Mouse (Mus musculus): ENCODE measurements around the gene Rnpepl1. TPM values are rescaled to one million over a fixed set of nuclear protein-coding genes. Genes with fewer than 3 reads are reported as not detected.

Gene Rnpepl1
- polyA plus RNA-seq, 1 experiment from 2014 or later: 62.7 TPM

- ChIA-PET CTCF (no interaction called here), POLR2A (no interaction called here)
- TF ChIP-seq CTCF (IDR thresholded peaks at IDR 0.05): no peak
- DNase-seq (ENCODE audit: low read depth, low spot score) (no peak), ATAC-seq (no peak)
- in situ Hi-C loops (cut with MboI; ENCODE audit: low pct_unique_long_range_greater_than_20kb): loop anchor here (25.0 kb wide), 1 partner anchor 367 kb away; the partner anchor contains the start of gene Olfr1414
- peaks cover 3% of the 10 kb centered on the region for H3K27me3 ChIP-seq
These were observed 31.3 kb upstream of the Rnpepl1 start for GRCm38 (mm10) chr1:92879266-92879665.

GRCm38 (mm10) chr1:92880101-92880500, 30.5 kb upstream of the Rnpepl1 start:
- POLR2A ChIA-PET: no interaction called here
- DNase-seq (ENCODE audit: low read depth, low spot score): no peak
- CTCF ChIA-PET: interaction anchor here (1.2 kb wide), 1 partner anchor 15 kb away, joined by 3 read pairs; no protein-coding TSS in a partner anchor
- no peak for TF ChIP-seq CTCF (IDR thresholded peaks at IDR 0.05)
- in situ Hi-C loops (cut with MboI; ENCODE audit: low pct_unique_long_range_greater_than_20kb): loop anchor here (25.0 kb wide), 1 partner anchor 368 kb away; the partner anchor contains the start of gene Olfr1414
- no peak for ATAC-seq
- H3K27me3 ChIP-seq: peaks cover 3% of the 10 kb centered on the region

- ATAC-seq (no peak), DNase-seq (ENCODE audit: low read depth, low spot score) (no peak)
- no peak for TF ChIP-seq CTCF (IDR thresholded peaks at IDR 0.05)
- ChIA-PET CTCF (interaction anchor here (1.0 kb wide), 1 partner anchor 13 kb away, joined by 4 read pairs; no protein-coding TSS in a partner anchor), POLR2A (no interaction called here)
- in situ Hi-C loops (cut with MboI; ENCODE audit: low pct_unique_long_range_greater_than_20kb): loop anchor here (25.0 kb wide), 1 partner anchor 370 kb away; the partner anchor contains the start of gene Olfr1414
- H3K27me3 ChIP-seq: peaks cover 10% of the 10 kb centered on the region
These were observed 28.6 kb upstream of the Rnpepl1 start for GRCm38 (mm10) chr1:92881982-92882381.

- no peak for TF ChIP-seq CTCF (IDR thresholded peaks at IDR 0.05)
- ChIA-PET POLR2A (no interaction called here), CTCF (interaction anchor here (0.9 to 1.7 kb wide), 2 partner anchors 18 to 241 kb away, joined by 3 to 4 read pairs; partner anchors contain the start of gene Otos)
- H3K27me3 ChIP-seq: peaks cover 23% of the 10 kb centered on the region
- DNase-seq (ENCODE audit: low read depth, low spot score) (no peak), ATAC-seq (no peak)
- in situ Hi-C loops (cut with MboI; ENCODE audit: low pct_unique_long_range_greater_than_20kb): loop anchor here (25.0 kb wide), 1 partner anchor 377 kb away; the partner anchor contains the start of gene Olfr1414
These were observed 21.5 kb upstream of the Rnpepl1 start for GRCm38 (mm10) chr1:92888901-92889655.

- CTCF ChIA-PET: interaction anchor here (0.9 to 1.3 kb wide), 2 partner anchors 10 to 51 kb away, joined by 3 to 4 read pairs; no protein-coding TSS in a partner anchor
- ATAC-seq (no peak), DNase-seq (ENCODE audit: low read depth, low spot score) (no peak)
- POLR2A ChIA-PET: no interaction called here
- in situ Hi-C loops (cut with MboI; ENCODE audit: low pct_unique_long_range_greater_than_20kb): loop anchor here (25.0 kb wide), 1 partner anchor 380 kb away; the partner anchor contains the start of gene Olfr1414
- peaks cover 13% of the 10 kb centered on the region for H3K27me3 ChIP-seq
- no peak for TF ChIP-seq CTCF (IDR thresholded peaks at IDR 0.05)
These were observed 17.8 kb upstream of the Rnpepl1 start for GRCm38 (mm10) chr1:92892791-92893190.

- ATAC-seq: no peak
- no peak for TF ChIP-seq CTCF (IDR thresholded peaks at IDR 0.05)
- ChIA-PET POLR2A (no interaction called here), CTCF (interaction anchor here (1.1 to 1.3 kb wide), 3 partner anchors 13 to 82 kb away, joined by 3 to 4 read pairs (median 3); no protein-coding TSS in a partner anchor)
- peaks cover 10% of the 10 kb centered on the region for H3K27me3 ChIP-seq
- DNase-seq (ENCODE audit: low read depth, low spot score): no peak
- in situ Hi-C loops (cut with MboI; ENCODE audit: low pct_unique_long_range_greater_than_20kb): loop anchor here (25.0 kb wide), 1 partner anchor 382 kb away; the partner anchor contains the start of gene Olfr1414
These were observed 16.7 kb upstream of the Rnpepl1 start for GRCm38 (mm10) chr1:92893896-92894295.

- DNase-seq (ENCODE audit: low read depth, low spot score) (no peak), ATAC-seq (peak; percentile 69)
- in situ Hi-C loops (cut with MboI; ENCODE audit: low pct_unique_long_range_greater_than_20kb): loop anchor here (5.0 to 25.0 kb wide), 3 partner anchors 53 to 383 kb away; partner anchors contain the start of gene Olfr1414
- ChIA-PET CTCF (interaction anchor here (0.6 to 1.6 kb wide), 16 partner anchors 9 to 245 kb away, joined by 3 to 10 read pairs (median 3); no protein-coding TSS in a partner anchor), POLR2A (interaction anchor here (0.9 kb wide), 1 partner anchor 54 kb away, joined by 3 read pairs; no protein-coding TSS in a partner anchor)
- peak; percentile 97 for TF ChIP-seq CTCF (IDR thresholded peaks at IDR 0.05)
- H3K27me3 ChIP-seq: peaks cover 10% of the 10 kb centered on the region
These were observed 15.5 kb upstream of the Rnpepl1 start for GRCm38 (mm10) chr1:92895089-92895488.

GRCm38 (mm10) chr1:92902786-92903185, 7.8 kb upstream of the Rnpepl1 start, which contains the start of gene Ankmy1:
Ankmy1 (minus strand) TSS chr1:92902906.
- no peaks in the 10 kb centered on the region for H3K27me3 ChIP-seq
- TF ChIP-seq CTCF (IDR thresholded peaks at IDR 0.05): no peak
- ChIA-PET CTCF (interaction anchor here (1.1 to 1.9 kb wide), 3 partner anchors 206 to 291 kb away, joined by 3 to 4 read pairs (median 3); partner anchors contain the start of gene Otos), POLR2A (no interaction called here)
- in situ Hi-C loops (cut with MboI; ENCODE audit: low pct_unique_long_range_greater_than_20kb): no loop called here
- ATAC-seq (no peak), DNase-seq (ENCODE audit: low read depth, low spot score) (no peak)

- in situ Hi-C loops (cut with MboI; ENCODE audit: low pct_unique_long_range_greater_than_20kb): no loop called here
- POLR2A ChIA-PET: no interaction called here
- no peak for TF ChIP-seq CTCF (IDR thresholded peaks at IDR 0.05)
- ATAC-seq (no peak), DNase-seq (ENCODE audit: low read depth, low spot score) (peak; percentile 67)
- H3K27me3 ChIP-seq: no peaks in the 10 kb centered on the region
- CTCF ChIA-PET: interaction anchor here (0.8 to 1.9 kb wide), 4 partner anchors 9 to 292 kb away, joined by 3 to 4 read pairs (median 3); no protein-coding TSS in a partner anchor
These were observed 7.0 kb upstream of the Rnpepl1 start for GRCm38 (mm10) chr1:92903627-92904026.

GRCm38 (mm10) chr1:92905703-92906310, 4.8 kb upstream of the Rnpepl1 start:
- no peak for ATAC-seq
- TF ChIP-seq CTCF (IDR thresholded peaks at IDR 0.05): no peak
- ChIA-PET POLR2A (no interaction called here), CTCF (no interaction called here)
- in situ Hi-C loops (cut with MboI; ENCODE audit: low pct_unique_long_range_greater_than_20kb): no loop called here
- no peaks in the 10 kb centered on the region for H3K27me3 ChIP-seq
- DNase-seq (ENCODE audit: low read depth, low spot score): no peak
